Mouse (Mus musculus) liver, adult 2 months (tissue): ENCODE data around the gene Lrfn2.

Source experiments
- CTCF ChIP-seq: fragments of 200-500 bp; IDR thresholded peaks from 2 replicates; pipeline ENCODE4 v1.5.1; 2011; ENCODE audit warnings: low read depth, low read length, control low read depth
- POLR2A ChIP-seq: fragments of 200-500 bp; IDR thresholded peaks from 2 replicates; pipeline ENCODE4 v1.6.1; 2011; ENCODE audit warnings: low read length, control low read depth; ENCODE audit not compliant: insufficient read depth; ENCODE audit errors: extremely low read depth

- TF ChIP-seq CTCF (no peak), POLR2A (no peak)
Measured at GRCm38 (mm10) chr17:48975055-48975454, 42.9 kb downstream of the Lrfn2 start.
